Mouse (Mus musculus) cerebellum, adult 8-10 months (tissue): Measurements from ENCODE around the gene Fry.
A peak's percentile ranks its signal among the peaks of the same experiment; 100 is the strongest.

Source experiments
- DNase-seq: peaks from one replicate; pipeline ENCODE4 v3.0.0; 2022

Gene Fry

DNA sequence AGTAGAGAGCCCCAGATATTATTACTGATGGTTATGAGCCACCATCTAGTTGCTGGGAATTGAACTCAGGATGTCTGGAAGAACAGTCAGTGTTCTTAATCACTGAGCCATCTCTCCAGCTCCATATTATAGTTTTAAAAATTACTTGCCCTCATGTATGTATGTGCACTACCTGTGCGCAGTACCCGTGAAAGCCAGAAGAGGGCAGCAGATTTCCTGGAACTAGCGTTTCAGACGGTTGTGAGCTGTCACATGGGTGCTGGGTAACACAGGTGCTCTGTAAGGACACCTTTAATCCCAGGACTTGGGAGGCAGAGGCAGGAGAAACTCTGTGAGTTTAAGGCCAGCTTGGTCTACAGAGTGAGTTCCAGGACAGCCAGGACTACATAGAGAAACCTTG lies 111.3 kb downstream of the Fry start:
- no peak for DNase-seq

DNA sequence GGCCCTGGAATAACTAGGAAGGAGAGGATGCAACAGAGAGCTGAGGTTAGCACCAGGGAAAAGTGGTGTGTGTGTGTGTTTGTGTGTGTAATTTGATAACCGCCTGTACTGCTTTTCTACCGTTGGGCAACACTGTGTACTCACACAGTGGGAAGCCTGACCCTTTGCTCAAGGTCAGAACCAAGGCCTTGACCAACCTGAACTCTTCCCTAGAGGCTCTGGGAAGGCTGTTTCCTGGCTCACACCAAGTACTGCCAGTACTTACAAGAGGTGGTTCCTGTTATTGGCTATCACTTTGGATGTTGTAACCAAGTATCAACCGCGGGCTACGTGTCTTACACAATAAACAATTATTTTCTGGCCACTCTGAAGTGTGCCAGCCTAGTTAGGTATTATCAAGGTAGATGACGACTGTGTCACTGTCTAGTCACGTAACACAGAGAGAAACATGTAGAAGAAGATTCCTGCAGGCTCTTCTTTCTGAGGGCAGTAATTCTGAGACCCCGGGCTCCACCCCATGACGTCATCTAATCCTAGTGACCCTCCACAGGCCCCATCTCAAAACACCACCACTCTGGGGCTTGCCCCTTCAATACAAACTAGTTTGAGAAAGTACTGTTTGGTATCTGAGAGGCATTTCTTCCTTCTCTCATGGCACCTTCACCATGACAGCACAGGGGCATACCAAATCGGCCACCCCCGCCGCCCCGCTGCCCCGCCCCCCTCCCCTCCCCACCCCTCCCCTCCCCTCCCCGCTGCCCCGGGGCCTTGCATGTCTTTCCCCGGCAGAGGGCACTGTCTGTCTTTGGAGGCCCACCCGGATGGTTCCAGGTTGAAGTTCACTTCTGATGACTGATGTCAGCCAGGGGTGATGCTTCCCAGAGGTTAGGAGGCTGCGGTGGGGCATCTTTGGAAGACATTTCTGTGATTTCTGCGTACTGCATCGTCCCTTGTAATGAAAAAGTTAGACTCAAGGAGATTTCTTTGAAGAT lies 114.0 kb downstream of the Fry start:
- DNase-seq: no peak

- peak; percentile 82 for DNase-seq
Measured at GRCm38 (mm10) chr5:150233154-150233886, 114.9 kb downstream of the Fry start.

- DNase-seq: peak; percentile 62
Measured at GRCm38 (mm10) chr5:150235931-150236330, 117.5 kb downstream of the Fry start.

GRCm38 (mm10) chr5:150236597-150236996 lies 118.2 kb downstream of the Fry start:
- no peak for DNase-seq

- no peak for DNase-seq
Measured at GRCm38 (mm10) chr5:150241638-150242037, 123.2 kb downstream of the Fry start.

DNA sequence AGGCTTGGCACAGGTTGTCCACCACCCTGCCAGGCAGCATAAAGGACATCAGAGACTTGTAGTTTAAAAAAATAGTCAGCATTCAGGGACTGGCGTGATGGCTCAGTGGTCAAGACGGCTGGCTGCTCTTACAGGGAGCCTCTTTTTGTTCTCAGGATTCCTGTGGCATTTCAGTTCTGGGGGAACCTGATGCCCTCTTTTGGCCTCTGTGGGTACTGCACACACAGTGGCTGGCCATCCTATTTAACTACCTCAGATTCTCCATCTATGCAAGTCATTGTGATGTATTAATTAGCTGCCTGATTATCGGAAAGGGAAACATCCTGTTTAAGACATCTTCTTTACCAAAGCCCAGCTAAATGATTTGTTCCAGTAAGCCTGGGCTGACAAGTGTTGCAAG lies 128.3 kb downstream of the Fry start:
- DNase-seq: no peak

- no peak for DNase-seq
Measured at GRCm38 (mm10) chr5:150257764-150258163, 139.3 kb downstream of the Fry start.

DNA sequence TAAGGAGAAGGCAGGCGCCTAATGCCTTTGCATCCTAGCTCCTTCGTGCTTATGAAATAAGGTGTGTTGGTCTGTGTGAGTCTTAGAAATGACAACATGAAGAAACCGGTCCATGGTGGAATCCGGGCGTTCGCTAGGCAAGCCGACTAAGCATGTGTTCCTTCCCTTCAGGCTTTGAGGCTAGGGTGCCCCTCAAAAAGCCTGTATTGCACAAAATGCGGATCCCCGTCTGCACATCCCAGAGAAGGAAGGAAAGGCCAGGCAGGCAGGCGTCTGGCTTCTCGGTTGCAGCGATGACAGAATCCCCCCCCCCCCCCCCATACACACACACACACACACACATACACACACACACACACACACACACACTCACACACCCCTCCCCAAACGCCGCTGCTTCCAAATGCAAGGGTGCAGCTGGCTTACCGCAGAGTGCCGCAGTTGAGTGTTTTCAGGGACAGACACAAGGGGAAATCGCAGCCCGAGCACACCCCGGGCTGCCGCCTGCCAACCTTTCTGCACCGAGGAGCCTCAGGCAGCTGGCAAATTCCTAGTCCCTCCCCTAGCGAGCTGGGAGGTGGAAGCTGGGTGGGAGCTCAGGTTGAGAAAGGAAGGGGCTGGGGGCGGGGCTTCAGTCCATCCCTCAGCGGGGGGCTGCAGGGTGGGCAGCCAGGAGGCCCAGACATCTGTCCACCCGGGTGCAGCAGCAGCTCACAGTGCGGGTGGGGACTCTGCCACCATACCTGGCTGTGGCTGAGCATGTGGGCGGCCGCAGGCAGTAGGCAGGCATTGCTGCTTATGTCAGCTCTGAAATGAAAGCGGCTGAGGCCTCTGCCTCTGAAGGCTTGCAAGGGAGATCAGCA lies 141.0 kb downstream of the Fry start:
- peak; percentile 84 for DNase-seq

GRCm38 (mm10) chr5:150260054-150260386 lies 141.6 kb downstream of the Fry start:
- DNase-seq: no peak

DNA sequence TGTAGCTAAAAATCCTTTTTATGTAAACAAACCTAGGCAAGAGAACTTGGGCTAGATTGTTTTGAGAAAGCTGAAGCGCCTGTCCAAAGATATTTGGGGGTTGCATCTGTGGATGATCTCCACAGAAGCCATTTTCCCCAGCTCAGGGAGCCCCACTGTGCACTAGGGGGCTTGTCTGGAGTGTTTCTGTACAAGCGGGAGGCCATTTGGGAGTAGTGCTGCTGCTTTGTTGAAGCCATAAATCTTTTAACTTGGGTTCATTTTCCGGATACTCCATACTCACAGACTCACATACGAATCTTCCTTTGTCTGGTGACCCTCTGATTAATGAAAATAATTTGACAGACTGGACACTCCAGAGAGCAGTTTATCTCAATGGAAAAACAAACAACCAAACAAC lies 142.9 kb downstream of the Fry start:
- DNase-seq: no peak

DNA sequence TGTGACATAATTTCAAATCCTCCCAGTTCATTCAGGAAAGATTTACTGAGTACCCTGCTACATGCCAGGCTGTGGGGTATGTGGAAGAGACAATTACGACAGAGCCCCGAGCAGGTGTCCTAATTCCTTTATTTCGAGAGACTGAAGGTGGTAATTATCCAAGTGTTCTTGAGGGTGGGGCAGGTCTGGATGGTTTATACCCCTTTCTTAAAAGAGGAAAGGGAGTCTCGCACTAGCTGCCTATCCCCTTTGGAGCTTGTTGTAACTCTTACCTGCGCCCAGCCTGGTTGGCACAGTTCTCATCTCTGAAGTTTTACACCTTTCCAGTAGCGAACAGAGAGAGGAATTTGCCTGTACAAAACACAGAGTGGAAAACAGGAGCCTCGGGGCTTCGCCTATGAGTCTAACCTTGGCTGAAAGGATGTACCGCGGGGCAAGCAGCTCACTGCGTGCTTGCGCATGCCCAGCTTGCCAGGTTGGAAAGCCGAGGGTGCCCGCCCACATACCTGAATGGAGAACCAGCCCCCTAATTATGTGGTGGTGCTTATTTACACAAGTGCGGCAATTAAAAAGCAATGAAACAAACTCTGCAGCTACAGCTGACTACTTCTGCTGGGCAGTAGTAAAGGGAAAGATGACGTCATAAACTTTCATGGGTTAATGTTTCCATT lies 143.7 kb downstream of the Fry start:
- peak; percentile 65 for DNase-seq

DNA sequence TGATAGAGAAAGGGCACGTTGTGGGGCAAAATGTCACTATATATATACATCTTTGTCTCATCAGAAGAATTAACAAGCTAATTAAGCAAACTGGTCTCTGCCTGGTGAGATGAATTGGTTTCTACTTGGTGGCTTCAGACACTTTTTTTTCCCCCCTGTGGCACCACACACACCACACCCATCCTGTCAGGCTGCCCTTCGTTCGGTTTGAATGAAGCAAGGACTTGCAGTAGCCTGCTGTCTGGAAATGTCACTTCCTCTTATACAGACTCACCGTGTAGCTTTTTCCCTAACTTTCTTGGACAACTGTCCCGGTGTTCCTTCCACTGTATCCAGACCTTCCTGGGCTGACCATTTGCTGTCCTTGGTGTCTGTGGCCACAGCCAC lies 144.3 kb downstream of the Fry start:
- DNase-seq: no peak

- DNase-seq: no peak
Measured at GRCm38 (mm10) chr5:150263162-150263561, 144.7 kb downstream of the Fry start.

DNA sequence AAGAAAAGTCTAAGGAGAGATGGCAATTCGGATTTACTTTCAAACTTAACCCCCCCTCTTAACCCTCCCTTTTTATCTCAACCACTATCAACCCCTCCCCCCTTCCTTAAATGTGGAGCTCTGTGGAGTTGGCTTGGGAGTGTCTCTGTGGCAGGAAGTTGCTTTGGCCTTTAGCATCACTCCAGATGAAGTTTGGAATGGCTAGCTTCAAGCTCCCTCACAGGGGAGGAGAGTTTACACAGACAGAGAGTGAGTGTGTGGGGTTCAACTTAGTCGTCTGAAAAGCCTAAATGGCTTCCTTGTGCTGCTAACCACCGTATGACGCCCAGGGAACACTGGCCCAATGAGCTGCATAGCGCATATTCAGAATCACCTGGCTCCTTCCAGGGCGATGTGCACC lies 145.2 kb downstream of the Fry start:
- no peak for DNase-seq

GRCm38 (mm10) chr5:150265005-150265404 lies 146.6 kb downstream of the Fry start:
- no peak for DNase-seq

GRCm38 (mm10) chr5:150265953-150266352 lies 147.5 kb downstream of the Fry start:
- no peak for DNase-seq

DNA sequence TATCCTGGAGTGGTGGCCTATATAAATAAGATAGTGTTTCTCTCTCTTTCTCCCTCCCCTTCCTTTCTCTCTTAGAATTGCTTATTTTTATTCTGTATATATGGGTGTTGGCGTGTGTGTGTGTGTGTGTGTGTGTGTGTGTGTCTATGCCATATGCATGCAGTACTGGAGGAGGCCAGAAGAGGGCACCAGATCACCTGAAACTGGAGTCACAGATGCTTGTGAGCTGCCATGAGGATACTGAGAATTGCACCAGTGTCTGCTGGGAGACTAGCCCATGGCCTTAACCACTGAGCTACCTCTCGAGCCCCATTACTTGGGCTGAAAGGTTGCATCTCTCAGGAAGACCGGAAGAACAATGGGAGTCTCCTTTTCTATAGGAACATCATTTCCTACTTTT lies 149.8 kb downstream of the Fry start:
- DNase-seq: no peak

GRCm38 (mm10) chr5:150270468-150270867 lies 152.0 kb downstream of the Fry start:
- no peak for DNase-seq

DNA sequence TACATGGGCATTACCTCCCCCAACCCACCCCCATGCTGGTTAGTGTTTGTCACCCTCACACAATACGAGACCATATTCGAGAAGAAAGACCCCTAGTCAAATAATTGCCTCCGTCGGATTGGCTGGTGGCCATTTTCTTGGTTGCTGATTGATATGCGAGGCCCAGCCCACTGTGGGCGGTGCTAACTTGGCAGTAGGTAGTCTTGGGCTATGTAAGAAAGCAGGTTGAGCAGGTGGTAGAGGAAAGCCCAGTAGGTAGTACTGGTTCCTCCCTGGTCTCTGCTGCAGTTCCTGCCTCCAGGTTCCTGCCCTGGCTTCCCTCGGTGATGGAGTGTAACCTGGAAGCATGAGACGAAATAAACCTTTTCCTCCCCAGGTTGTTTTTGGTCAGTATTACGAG lies 153.7 kb downstream of the Fry start:
- DNase-seq: no peak

GRCm38 (mm10) chr5:150275314-150275713 lies 156.9 kb downstream of the Fry start:
- no peak for DNase-seq

DNA sequence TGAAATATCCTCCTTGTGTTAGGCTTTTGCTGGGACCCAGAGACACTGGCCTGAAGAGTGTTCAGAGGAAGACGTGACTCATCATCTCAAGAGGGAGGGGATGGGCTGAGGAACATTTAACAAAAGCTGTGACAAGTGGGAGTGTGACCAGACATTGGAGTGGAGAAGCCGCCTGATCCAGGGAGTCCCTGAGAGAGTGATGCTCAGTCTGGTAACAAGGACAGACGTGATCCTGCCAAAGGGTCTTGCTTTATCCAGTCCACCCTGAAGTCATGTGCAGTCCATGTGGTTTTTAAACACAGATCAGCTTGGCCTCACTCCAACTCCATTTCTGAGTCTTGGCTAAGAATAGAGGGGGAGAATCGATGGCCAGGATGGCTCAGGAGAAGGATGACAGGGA lies 158.2 kb downstream of the Fry start:
- no peak for DNase-seq

DNA sequence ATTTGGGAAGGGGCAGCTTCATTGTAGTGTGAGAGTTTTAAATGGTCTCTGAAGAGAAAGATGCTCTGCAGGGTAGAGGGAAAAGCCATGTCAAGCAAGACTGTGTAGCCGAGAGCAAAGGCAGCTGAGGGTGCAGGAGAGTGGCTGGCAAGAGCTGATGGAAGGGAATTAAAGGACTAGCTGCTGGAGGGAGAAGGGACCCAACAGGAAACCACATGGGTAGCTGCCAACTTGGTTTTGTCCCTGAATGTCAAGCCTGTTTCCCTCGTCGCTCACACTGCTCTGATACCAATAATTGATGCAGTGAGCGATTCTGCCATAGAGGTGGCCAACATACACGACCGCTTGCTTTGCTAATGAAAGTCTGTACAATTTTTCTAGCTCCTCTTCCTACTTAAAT lies 160.9 kb downstream of the Fry start:
- DNase-seq: no peak
